Mouse (Mus musculus) intestine, embryonic 16.5 days (tissue): ENCODE results near the gene Sephs1. TPM values are rescaled to one million over a fixed set of nuclear protein-coding genes. Genes with fewer than 3 reads are reported as not detected.

Experiments used
- ATAC-seq: fragments of 200-750 bp; cut with Nextera tagmentation; 2 replicates; pipeline ENCODE4 v1.8.0; 2017; ENCODE audit warnings: moderate TSS enrichment, moderate library complexity
- H3K27ac ChIP-seq: fragments of 300-500 bp; sonication (generic); 2 replicates; pipeline ENCODE4 v1.5.1; 2014; ENCODE audit warnings: mild to moderate bottlenecking, low read length
- H3K27me3 ChIP-seq: fragments of 300-500 bp; sonication (generic); replicated peaks from 2 replicates; pipeline ENCODE4 v1.6.1; 2014; ENCODE audit warnings: low read length, control low read depth, mixed read lengths; ENCODE audit not compliant: control insufficient read depth, insufficient read depth
- H3K36me3 ChIP-seq: fragments of 300-500 bp; sonication (generic); 2 replicates; pipeline ENCODE4 v1.6.1; 2014; ENCODE audit warnings: low read length, control low read depth; ENCODE audit not compliant: control insufficient read depth, insufficient read depth
- H3K4me1 ChIP-seq: fragments of 300-500 bp; sonication (generic); 2 replicates; pipeline ENCODE4 v1.6.1; 2014; ENCODE audit warnings: low read length, control low read depth, mixed read lengths; ENCODE audit not compliant: control insufficient read depth, insufficient read depth
- H3K4me2 ChIP-seq: fragments of 300-500 bp; sonication (generic); 2 replicates; pipeline ENCODE4 v1.6.1; 2014; ENCODE audit warnings: low read depth, low read length, control low read depth
- H3K4me3 ChIP-seq: fragments of 300-500 bp; sonication (generic); 2 replicates; pipeline ENCODE4 v1.5.1; 2014; ENCODE audit warnings: mild to moderate bottlenecking, low read length
- H3K9ac ChIP-seq: fragments of 300-500 bp; sonication (generic); 2 replicates; pipeline ENCODE4 v1.6.1; 2014; ENCODE audit warnings: low read depth, low read length
- H3K9me3 ChIP-seq: fragments of 300-500 bp; sonication (generic); 2 replicates; pipeline ENCODE4 v1.6.1; 2016; ENCODE audit warnings: low read length, control low read depth; ENCODE audit not compliant: control insufficient read depth
- WGBS: fragments of 180-500 bp; shearing (Covaris S2); extraction: QIAGEN DNeasy Blood & Tissue Kit; methylation state at CpG from one replicate; pipeline ENCODE4 v1.1.7; 2014; 5-methylcytosine and 5-hydroxymethylcytosine counted together
- polyA plus RNA-seq: library from polyadenylated mRNA; unstranded; fragments of >200 nt; fragmentation: Nextera tagmentation; extraction: Ambion mirVana; gene quantifications from 2 replicates; pipeline ENCODE4 v1.2.1, GENCODE M21; 2015

Sephs1 gene
- polyA plus RNA-seq, 1 experiment from 2014 or later = 48.7 TPM

GRCm38 (mm10) chr2:4872740-4873139, 8.6 kb upstream of the Sephs1 start:
- no peak for ATAC-seq
- Histone ChIP-seq H3K4me1 (no peaks in the 10 kb centered on the region; the same call in 1 of the 2 replicates), H3K4me3 (no peak overlapping the region), H3K4me2 (no peak overlapping the region), H3K9ac (no peak overlapping the region), H3K9me3 (no peaks in the 10 kb centered on the region), H3K27ac (no peak overlapping the region), H3K27me3 (no peaks in the 10 kb centered on the region), H3K36me3 (no peaks in the 10 kb centered on the region)
- WGBS = 75% methylated on average over 9 of the region's 9 CpGs

- Histone ChIP-seq H3K36me3 (no peaks in the 10 kb centered on the region), H3K4me2 (no peak overlapping the region), H3K9me3 (no peaks in the 10 kb centered on the region), H3K27ac (no peak overlapping the region), H3K9ac (no peak overlapping the region), H3K4me1 (no peaks in the 10 kb centered on the region; the same call in 1 of the 2 replicates), H3K4me3 (no peak overlapping the region), H3K27me3 (no peaks in the 10 kb centered on the region)
- 31% methylated on average over 6 of the region's 6 CpGs for WGBS
- no peak for ATAC-seq
These were observed 8.0 kb upstream of the Sephs1 start for GRCm38 (mm10) chr2:4873331-4873730.

- H3K4me1 ChIP-seq = no peaks in the 10 kb centered on the region; the same call in 1 of the 2 replicates
- no peak for ATAC-seq
These were observed 6.3 kb upstream of the Sephs1 start for GRCm38 (mm10) chr2:4875090-4875489.

GRCm38 (mm10) chr2:4876131-4876530, 5.2 kb upstream of the Sephs1 start:
- WGBS = 63% methylated on average over 3 of the region's 3 CpGs
- Histone ChIP-seq H3K27me3 (no peaks in the 10 kb centered on the region), H3K36me3 (no peaks in the 10 kb centered on the region), H3K4me3 (no peak overlapping the region), H3K4me1 (no peaks in the 10 kb centered on the region; the same call in 1 of the 2 replicates), H3K4me2 (no peak overlapping the region), H3K27ac (no peak overlapping the region), H3K9me3 (no peaks in the 10 kb centered on the region), H3K9ac (no peak overlapping the region)
- no peak for ATAC-seq

More at GRCm38 (mm10) chr2:4875090-4875489, 6.3 kb upstream of the Sephs1 start:
- no peaks in the 10 kb centered on the region for H3K9me3 ChIP-seq
- 44% methylated on average over 1 of the region's 1 CpGs for WGBS
- H3K4me3 ChIP-seq = no peak overlapping the region
- no peaks in the 10 kb centered on the region for H3K36me3 ChIP-seq
- no peaks in the 10 kb centered on the region for H3K27me3 ChIP-seq
- no peak overlapping the region for H3K9ac ChIP-seq
- H3K4me2 ChIP-seq = no peak overlapping the region
- H3K27ac ChIP-seq = no peak overlapping the region

GRCm38 (mm10) chr2:4880737-4881349, 521 bp upstream of the Sephs1 start:
- H3K4me1 ChIP-seq = peaks cover 9% of the 10 kb centered on the region
- H3K4me3 ChIP-seq = peak overlapping the region; percentile 80
- peak overlapping the region; percentile 99 for H3K27ac ChIP-seq
- 3% methylated on average over 20 of the region's 20 CpGs for WGBS
- ATAC-seq = peak; percentile 45
- peak overlapping the region; percentile 99 for H3K9ac ChIP-seq
- H3K9me3 ChIP-seq = no peaks in the 10 kb centered on the region
- no peaks in the 10 kb centered on the region; the same call in 1 of the 2 replicates for H3K36me3 ChIP-seq
- H3K4me2 ChIP-seq = peak overlapping the region; percentile 77
- H3K27me3 ChIP-seq = no peaks in the 10 kb centered on the region

- under 1% methylated on average over 57 of the region's 63 CpGs for WGBS
- peak overlapping the region; percentile 99 for H3K9ac ChIP-seq
- H3K4me3 ChIP-seq = peak overlapping the region; percentile 80
- H3K27me3 ChIP-seq = no peaks in the 10 kb centered on the region
- H3K27ac ChIP-seq = peak overlapping the region; percentile 99
- H3K36me3 ChIP-seq = peaks cover 3% of the 10 kb centered on the region; the same call in 1 of the 2 replicates
- peaks cover 9% of the 10 kb centered on the region for H3K4me1 ChIP-seq
- H3K4me2 ChIP-seq = peak overlapping the region; percentile 65
- peak; percentile 59 for ATAC-seq
- H3K9me3 ChIP-seq = no peaks in the 10 kb centered on the region
These were observed 956 bp downstream of the Sephs1 start for GRCm38 (mm10) chr2:4882249-4882791.

- 2% methylated on average over 18 of the region's 18 CpGs for WGBS
- peak overlapping the region; percentile 80 for H3K4me3 ChIP-seq
- H3K36me3 ChIP-seq = peaks cover 3% of the 10 kb centered on the region; the same call in 1 of the 2 replicates
- H3K9ac ChIP-seq = peak overlapping the region; percentile 99
- H3K4me1 ChIP-seq = peaks cover 9% of the 10 kb centered on the region
- H3K27me3 ChIP-seq = no peaks in the 10 kb centered on the region
- no peaks in the 10 kb centered on the region for H3K9me3 ChIP-seq
- peak overlapping the region; percentile 99; the same call in 1 of the 2 replicates for H3K27ac ChIP-seq
- peak overlapping the region; percentile 65 for H3K4me2 ChIP-seq
- ATAC-seq = no peak
These were observed 1.8 kb downstream of the Sephs1 start for GRCm38 (mm10) chr2:4883009-4883704.

GRCm38 (mm10) chr2:4886896-4887295, 5.5 kb downstream of the Sephs1 start:
- Histone ChIP-seq H3K4me3 (no peak overlapping the region), H3K36me3 (peaks cover 11% of the 10 kb centered on the region), H3K9ac (no peak overlapping the region), H3K4me1 (peaks cover 9% of the 10 kb centered on the region), H3K27ac (no peak overlapping the region), H3K4me2 (no peak overlapping the region), H3K27me3 (no peaks in the 10 kb centered on the region), H3K9me3 (no peaks in the 10 kb centered on the region)
- no peak for ATAC-seq
- 84% methylated on average over 6 of the region's 6 CpGs for WGBS

- Histone ChIP-seq H3K4me1 (no peaks in the 10 kb centered on the region), H3K27me3 (no peaks in the 10 kb centered on the region), H3K27ac (no peak overlapping the region), H3K9me3 (no peaks in the 10 kb centered on the region), H3K4me2 (no peak overlapping the region), H3K36me3 (peaks cover 34% of the 10 kb centered on the region), H3K9ac (no peak overlapping the region), H3K4me3 (no peak overlapping the region)
- WGBS = 91% methylated on average over 2 of the region's 2 CpGs
- no peak for ATAC-seq
These were observed 14.2 kb downstream of the Sephs1 start for GRCm38 (mm10) chr2:4895598-4895997.
